Mouse (Mus musculus) E14TG2a.4 (cell line): ENCODE measurements at regions not wholly inside any gene's neighbourhood (a gene's known extent, or its start where the extent isn't known, plus 50 kb on each side); places are given as distances from the start of the nearest gene placed in this dataset.

Experiments
- CTCF ChIP-seq: conservative IDR thresholded peaks from 2 replicates; pipeline ENCODE4 v1.5.1; 2014; ENCODE audit warnings: low read length
- NANOG ChIP-seq: IDR thresholded peaks from 2 replicates; pipeline ENCODE4 v1.6.1; 2014; ENCODE audit warnings: borderline replicate concordance, low read length, mixed read lengths
- POU5F1 ChIP-seq: IDR thresholded peaks from 2 replicates; pipeline ENCODE4 v1.6.1; 2014; ENCODE audit warnings: low read length, borderline replicate concordance

DNA sequence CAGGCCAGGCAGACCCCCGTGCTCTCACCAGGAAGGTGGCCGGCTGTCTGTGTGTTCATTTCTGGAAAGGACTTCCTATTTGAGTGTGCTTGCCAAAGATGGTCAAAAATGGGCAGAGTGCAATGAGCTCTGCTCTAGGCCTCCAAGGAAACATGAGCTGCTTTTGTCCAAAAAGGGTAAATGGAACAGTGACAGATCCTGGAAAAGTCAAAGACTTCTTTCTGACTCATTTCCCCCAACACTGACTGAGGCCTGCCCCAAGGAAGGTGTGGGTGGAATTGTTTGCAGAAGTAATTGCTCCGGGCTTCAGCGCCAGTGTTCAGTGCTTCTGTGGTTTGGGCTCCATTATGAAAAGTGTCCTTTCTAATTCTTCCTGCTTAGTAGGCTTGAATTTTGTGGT lies 203.9 kb upstream of the Gria1 start:
- TF ChIP-seq CTCF (no peak), POU5F1 (no peak), NANOG (no peak)
